Mouse (Mus musculus): Measurements from ENCODE around the gene Mcm9. TPM values are rescaled to one million over a fixed set of nuclear protein-coding genes. Genes with fewer than 3 reads are reported as not detected.
"Not testable (repeated sequence)": the region's sequence is repeated elsewhere in the genome, so short reads cannot be mapped to it uniquely, and the experiment has no call there.

Gene Mcm9
- 1 to 10 TPM; 5.2 to 5.3 TPM for total RNA-seq (2021)
- long read RNA-seq, experiment 1, partial matches to known transcripts = 0 of 5 reads
- long read RNA-seq, experiment 1, other reads (novel, unspliced or antisense) = 5 of 5 reads
- long read RNA-seq, experiment 2, partial matches to known transcripts = 0 of 10 reads
- long read RNA-seq, experiment 2, other reads (novel, unspliced or antisense) = 10 of 10 reads

- Histone ChIP-seq H3K4me3 (peak within 1 kb of the TSS; percentile 93), H3K27ac (peak within 1 kb of the TSS; percentile 94)
- DNase-seq (ENCODE audit: low spot score in 2 of 2) = not testable (repeated sequence)
Measured at GRCm38 (mm10) chr10:53630339-53630738, at the start of gene Mcm9. Mcm9 (minus strand) TSS chr10:53630439.

- Histone ChIP-seq H3K27ac (no peak overlapping the region), H3K4me3 (no peak overlapping the region)
- DNase-seq (ENCODE audit: low spot score in 2 of 2) = no peak
- TF ChIP-seq CTCF (conservative IDR thresholded peaks at IDR 0.05) = no peak
Measured at GRCm38 (mm10) chr10:53661788-53662187, 31.5 kb upstream of the Mcm9 start.

DNA sequence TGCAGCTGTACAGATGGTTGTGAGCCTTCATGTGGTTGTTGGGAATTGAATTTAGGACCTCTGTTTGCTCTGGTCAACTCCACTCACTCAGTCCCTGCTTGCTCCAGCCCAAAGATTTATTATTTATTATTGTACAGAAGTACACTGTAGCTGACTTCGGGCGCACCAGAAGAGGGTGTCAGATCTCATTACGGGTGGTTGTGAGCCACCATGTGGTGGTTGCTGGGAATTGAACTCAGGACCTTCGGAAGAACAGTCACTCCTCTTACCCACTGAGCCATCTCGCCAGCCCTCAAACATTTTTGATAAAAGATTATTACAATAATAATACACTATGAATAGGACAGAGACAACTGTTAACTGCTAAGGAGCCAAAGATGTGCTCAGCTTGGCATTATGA, 24.0 kb upstream of the Mcm9 start:
- H3K27ac ChIP-seq; H3K4me3 ChIP-seq; DNase-seq (ENCODE audit: low spot score in 2 of 2): not testable (repeated sequence)
- TF ChIP-seq CTCF (conservative IDR thresholded peaks at IDR 0.05) = peak; percentile 56

- H3K4me3 ChIP-seq = no peak overlapping the region
- no peak overlapping the region for H3K27ac ChIP-seq
- no peak for TF ChIP-seq CTCF (conservative IDR thresholded peaks at IDR 0.05)
- DNase-seq (ENCODE audit: low spot score in 2 of 2) = no peak
Measured at GRCm38 (mm10) chr10:53650683-53651082, 20.4 kb upstream of the Mcm9 start.

DNA sequence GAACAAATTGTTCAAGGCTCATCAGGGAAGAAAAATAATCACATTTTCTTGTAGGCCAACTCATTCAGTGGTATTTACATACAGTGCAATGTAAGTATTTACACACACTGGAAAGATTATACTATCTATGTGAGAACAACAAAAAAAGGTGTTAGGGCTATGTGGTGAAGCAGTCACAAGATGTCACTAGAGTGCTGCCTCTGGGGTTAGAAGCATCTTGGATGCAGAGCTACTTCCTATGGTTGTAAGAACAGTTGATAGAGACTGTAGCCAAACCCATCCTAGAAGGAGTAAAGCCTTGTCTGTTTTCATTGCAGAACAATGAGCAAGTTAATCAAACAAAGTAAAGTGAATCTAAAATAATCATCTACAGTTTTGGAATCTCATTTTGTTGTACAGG, 11.3 kb upstream of the Mcm9 start:
- peak; percentile 21 to 56 for DNase-seq (ENCODE audit: low spot score in 2 of 2)
- H3K4me3 ChIP-seq = no peak overlapping the region
- TF ChIP-seq CTCF (conservative IDR thresholded peaks at IDR 0.05) = peak; percentile 95
- no peak overlapping the region for H3K27ac ChIP-seq

GRCm38 (mm10) chr10:53635246-53635971, 5.2 kb upstream of the Mcm9 start:
- no peak overlapping the region for H3K27ac ChIP-seq
- no peak overlapping the region for H3K4me3 ChIP-seq
- no peak for DNase-seq (ENCODE audit: low spot score in 2 of 2)
- no peak for TF ChIP-seq CTCF (conservative IDR thresholded peaks at IDR 0.05)

GRCm38 (mm10) chr10:53634160-53634559, 3.9 kb upstream of the Mcm9 start:
- TF ChIP-seq CTCF (conservative IDR thresholded peaks at IDR 0.05) = no peak
- no peak overlapping the region for H3K27ac ChIP-seq
- no peak for DNase-seq (ENCODE audit: low spot score in 2 of 2)
- H3K4me3 ChIP-seq = no peak overlapping the region

GRCm38 (mm10) chr10:53629918-53630250, 355 bp downstream of the Mcm9 start:
- TF ChIP-seq CTCF (conservative IDR thresholded peaks at IDR 0.05) = no peak
- peak; percentile 98 for DNase-seq (ENCODE audit: low spot score in 2 of 2)
- Histone ChIP-seq H3K27ac (peak overlapping the region; percentile 94), H3K4me3 (peak overlapping the region; percentile 93)

- H3K4me3 ChIP-seq = peak overlapping the region; percentile 93
- DNase-seq (ENCODE audit: low spot score in 2 of 2) = peak; percentile 84 to 85
- TF ChIP-seq CTCF (conservative IDR thresholded peaks at IDR 0.05) = peak; percentile 65
- H3K27ac ChIP-seq = peak overlapping the region; percentile 94
Measured at GRCm38 (mm10) chr10:53629247-53629917, 857 bp downstream of the Mcm9 start.

GRCm38 (mm10) chr10:53615850-53616616, 14.2 kb downstream of the Mcm9 start:
- DNase-seq (ENCODE audit: low spot score in 2 of 2) = no peak
- no peak for TF ChIP-seq CTCF (conservative IDR thresholded peaks at IDR 0.05)
- Histone ChIP-seq H3K4me3 (no peak overlapping the region), H3K27ac (no peak overlapping the region)

DNA sequence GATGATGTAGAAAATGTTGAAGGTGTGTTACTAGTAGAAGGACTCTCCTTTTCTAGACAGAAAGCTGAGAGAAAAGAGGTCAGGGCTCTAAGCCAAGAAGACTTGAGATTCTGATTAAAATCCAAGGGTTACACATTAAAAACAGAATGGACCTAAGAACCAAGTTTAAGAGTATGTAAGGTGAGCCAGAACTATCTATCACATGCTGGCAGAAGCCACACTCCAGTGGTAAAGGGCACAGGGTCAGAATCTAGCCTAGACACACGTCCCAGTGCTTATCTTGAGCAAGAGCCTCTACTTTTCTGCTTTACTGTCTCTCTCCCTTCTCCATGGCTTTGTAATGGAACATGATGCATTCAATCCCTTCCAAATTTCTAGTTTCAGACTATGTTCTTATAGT, 16.3 kb downstream of the Mcm9 start:
- H3K4me3 ChIP-seq = no peak overlapping the region
- H3K27ac ChIP-seq = no peak overlapping the region
- DNase-seq (ENCODE audit: low spot score in 2 of 2) = no peak
- TF ChIP-seq CTCF (conservative IDR thresholded peaks at IDR 0.05) = no peak

- H3K4me3 ChIP-seq = no peak overlapping the region
- H3K27ac ChIP-seq = peak overlapping the region; percentile 39
- peak; percentile 24 for TF ChIP-seq CTCF (conservative IDR thresholded peaks at IDR 0.05)
- DNase-seq (ENCODE audit: low spot score in 2 of 2) = peak; percentile 64 to 78
Measured at GRCm38 (mm10) chr10:53612172-53612571, 18.1 kb downstream of the Mcm9 start.

DNA sequence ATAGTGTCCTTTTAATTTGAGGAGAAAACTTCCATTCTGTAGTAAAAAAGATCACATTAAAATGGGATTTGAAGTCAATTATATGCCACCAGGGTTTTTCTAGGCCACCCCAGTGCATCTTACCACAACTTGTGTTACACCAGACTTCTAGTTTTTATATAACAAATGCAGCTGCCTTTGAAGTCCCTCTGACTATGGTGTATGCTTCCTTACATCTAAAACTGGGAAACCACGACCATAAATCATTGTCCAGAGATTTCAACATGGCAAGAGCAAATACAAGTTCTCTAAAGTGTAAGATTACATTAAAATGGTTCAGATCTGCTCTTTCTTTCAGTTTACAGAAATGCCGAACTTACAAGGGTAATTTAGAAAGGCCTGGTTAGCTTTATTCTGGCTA, 22.0 kb downstream of the Mcm9 start:
- Histone ChIP-seq H3K27ac (no peak overlapping the region), H3K4me3 (no peak overlapping the region)
- DNase-seq (ENCODE audit: low spot score in 2 of 2) = no peak
- TF ChIP-seq CTCF (conservative IDR thresholded peaks at IDR 0.05) = no peak
